Mouse (Mus musculus) liver, embryonic 13.5 days (tissue): Measurements from ENCODE around the gene Ubqln4. TPM values are rescaled to one million over a fixed set of nuclear protein-coding genes. Genes with fewer than 3 reads are reported as not detected.
A peak's percentile ranks its signal among the peaks of the same experiment; 100 is the strongest.

Source experiments
- ATAC-seq: fragments of 200-750 bp; cut with Nextera tagmentation; 2 replicates; pipeline ENCODE4 v1.8.0; 2017; ENCODE audit warnings: low read depth, mild to moderate bottlenecking, moderate number of reproducible peaks, moderate library complexity
- DNase-seq: peaks from one replicate; pipeline ENCODE4 v3.0.0; 2022
- H3K27ac ChIP-seq: fragments of 300-500 bp; sonication (generic); 2 replicates; pipeline ENCODE4 v1.5.1; 2015; ENCODE audit warnings: moderate library complexity, mild to moderate bottlenecking, inconsistent platforms
- H3K27me3 ChIP-seq: fragments of 300-500 bp; sonication (generic); 2 replicates; pipeline ENCODE4 v1.6.1; 2015; ENCODE audit warnings: mild to moderate bottlenecking, inconsistent platforms
- H3K36me3 ChIP-seq: fragments of 300-500 bp; sonication (generic); 2 replicates; pipeline ENCODE4 v1.6.1; 2015; ENCODE audit warnings: mild to moderate bottlenecking, inconsistent platforms
- H3K4me1 ChIP-seq: fragments of 300-500 bp; sonication (generic); replicated peaks from 2 replicates; pipeline ENCODE4 v1.6.1; 2015; ENCODE audit warnings: inconsistent platforms
- H3K4me2 ChIP-seq: fragments of 300-500 bp; sonication (generic); 2 replicates; pipeline ENCODE4 v1.6.1; 2015; ENCODE audit warnings: inconsistent platforms, mild to moderate bottlenecking, moderate library complexity
- H3K4me3 ChIP-seq: fragments of 300-500 bp; sonication (generic); replicated peaks from 2 replicates; pipeline ENCODE4 v1.5.1; 2015; ENCODE audit warnings: mild to moderate bottlenecking, inconsistent platforms
- H3K9ac ChIP-seq: fragments of 300-500 bp; sonication (generic); 2 replicates; pipeline ENCODE4 v1.6.1; 2015; ENCODE audit warnings: mild to moderate bottlenecking, inconsistent platforms
- H3K9me3 ChIP-seq: fragments of 300-500 bp; sonication (generic); replicated peaks from 2 replicates; pipeline ENCODE4 v1.6.1; 2016; ENCODE audit warnings: inconsistent platforms
- WGBS: fragments of 180-500 bp; shearing (Covaris S2); methylation state at CpG from one replicate; pipeline ENCODE4 v1.1.7; 2015; ENCODE audit not compliant: insufficient replicate concordance; 5-methylcytosine and 5-hydroxymethylcytosine counted together
- polyA plus RNA-seq: library from polyadenylated mRNA; unstranded; fragments of >200 nt; fragmentation: Nextera tagmentation; extraction: Ambion mirVana; gene quantifications from 2 replicates; pipeline ENCODE4 v1.2.1, GENCODE M21; 2015

The Ubqln4 gene
- polyA plus RNA-seq, 1 experiment from 2014 or later, result 20.7 TPM

DNA sequence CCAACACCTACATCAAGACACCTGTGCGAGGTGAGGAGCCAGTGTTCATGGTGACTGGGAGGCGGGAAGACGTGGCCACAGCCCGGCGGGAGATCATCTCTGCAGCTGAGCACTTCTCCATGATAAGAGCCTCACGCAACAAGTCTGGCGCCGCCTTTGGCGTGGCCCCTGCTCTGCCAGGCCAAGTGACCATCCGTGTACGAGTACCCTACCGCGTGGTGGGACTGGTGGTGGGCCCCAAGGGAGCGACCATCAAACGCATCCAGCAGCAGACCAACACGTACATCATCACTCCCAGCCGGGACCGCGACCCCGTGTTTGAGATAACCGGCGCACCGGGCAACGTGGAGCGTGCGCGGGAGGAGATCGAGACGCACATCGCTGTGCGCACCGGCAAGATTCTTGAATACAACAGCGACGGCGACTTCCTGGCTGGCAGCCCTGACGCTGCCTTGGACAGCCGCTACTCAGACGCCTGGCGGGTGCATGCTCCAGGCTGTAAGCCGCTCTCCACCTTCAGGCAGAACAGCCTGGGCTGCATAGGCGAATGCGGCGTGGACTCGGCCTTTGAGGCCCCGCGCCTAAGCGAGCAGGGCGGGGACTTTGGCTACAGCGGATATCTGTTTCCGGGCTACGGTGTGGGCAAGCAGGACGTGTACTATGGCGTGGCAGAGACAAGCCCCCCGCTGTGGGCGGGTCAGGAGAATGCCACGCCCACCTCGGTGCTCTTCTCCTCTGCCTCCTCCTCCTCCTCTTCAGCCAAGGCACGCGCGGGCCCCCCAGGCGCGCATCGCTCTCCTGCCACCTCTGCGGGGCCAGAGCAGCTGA is 17.2 kb upstream of the Ubqln4 start:
- DNase-seq, result peak; percentile 81
- ATAC-seq, result peak; percentile 84
- Histone ChIP-seq H3K4me1 (peaks cover 78% of the 10 kb centered on the region), H3K9ac (peak overlapping the region; percentile 68), H3K27me3 (peaks cover 16% of the 10 kb centered on the region), H3K9me3 (no peaks in the 10 kb centered on the region), H3K36me3 (no peaks in the 10 kb centered on the region), H3K4me3 (peak overlapping the region; percentile 61), H3K27ac (peak overlapping the region; percentile 74), H3K4me2 (peak overlapping the region; percentile 98)
- 3% methylated on average over 61 of the region's 64 CpGs for WGBS

DNA sequence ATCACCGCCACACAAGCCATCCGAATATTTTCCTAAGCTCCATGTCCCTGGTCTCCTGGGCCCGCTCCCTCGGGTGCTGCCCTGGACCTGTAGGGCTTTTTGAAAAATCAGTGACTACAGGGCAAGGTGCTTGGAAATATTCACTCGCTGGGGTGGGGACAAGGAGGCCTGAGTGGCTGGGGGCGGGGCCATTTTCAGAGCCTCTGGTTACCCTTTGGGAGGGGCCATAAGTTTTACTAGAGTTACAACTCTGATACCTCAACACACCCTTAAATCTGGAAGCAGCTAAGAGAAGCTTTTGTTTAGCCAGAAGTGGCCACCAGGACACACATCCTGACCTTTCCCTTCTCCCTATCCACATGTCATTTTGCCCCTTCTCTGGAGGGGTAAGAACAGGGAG is 16.4 kb upstream of the Ubqln4 start:
- Histone ChIP-seq H3K9me3 (no peaks in the 10 kb centered on the region), H3K9ac (peak overlapping the region; percentile 68; the same call in 1 of the 2 replicates), H3K27ac (peak overlapping the region; percentile 60; the same call in 1 of the 2 replicates), H3K27me3 (peaks cover 16% of the 10 kb centered on the region), H3K4me2 (peak overlapping the region; percentile 98), H3K36me3 (no peaks in the 10 kb centered on the region), H3K4me1 (peaks cover 71% of the 10 kb centered on the region), H3K4me3 (peak overlapping the region; percentile 61)
- ATAC-seq (no peak), DNase-seq (no peak)
- 73% methylated on average over 6 of the region's 6 CpGs for WGBS

DNA sequence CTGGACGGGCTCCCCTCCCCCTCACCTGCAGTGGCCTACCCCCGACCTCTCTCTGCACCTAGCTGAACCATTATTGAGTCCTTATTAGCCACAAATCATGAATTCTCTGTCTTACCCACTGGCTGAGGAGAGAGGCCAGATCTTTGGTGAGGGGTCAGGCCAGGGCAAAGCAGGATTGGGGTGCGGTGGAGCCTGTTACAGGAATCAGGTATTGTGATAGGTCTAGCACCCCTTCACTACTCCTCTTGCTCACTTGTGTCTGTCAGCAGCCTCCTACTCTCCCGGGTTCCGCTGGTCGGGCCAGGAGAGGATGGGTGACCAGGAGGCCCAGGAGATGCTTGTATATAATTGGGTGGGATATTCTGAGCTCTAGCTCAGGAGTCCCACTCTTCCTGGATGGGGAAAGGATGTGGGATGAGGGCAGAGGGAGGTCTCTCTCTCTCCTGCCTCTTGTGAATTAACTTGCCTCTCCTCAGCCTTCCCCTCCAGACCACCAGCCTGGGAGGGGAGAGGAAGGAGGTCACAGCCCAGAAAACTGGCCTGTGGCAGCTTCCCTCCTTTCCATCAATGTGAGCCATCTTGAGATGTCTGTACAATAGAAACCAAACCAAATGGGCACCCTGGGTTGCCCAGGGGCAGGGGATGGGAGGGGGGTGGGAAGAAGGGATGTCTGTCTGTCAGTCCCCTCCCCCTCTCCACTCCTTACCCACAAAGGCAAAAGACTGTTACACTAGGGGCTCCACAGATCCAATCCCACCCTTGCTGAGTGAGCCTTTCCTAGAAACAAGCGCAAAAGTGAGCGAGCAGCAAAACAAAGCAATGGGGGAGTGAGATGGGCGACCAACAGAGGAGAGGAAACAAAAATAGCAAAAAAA is 15.1 kb upstream of the Ubqln4 start:
- no peak for DNase-seq
- 65% methylated on average over 9 of the region's 9 CpGs for WGBS
- Histone ChIP-seq H3K36me3 (no peaks in the 10 kb centered on the region), H3K4me2 (no peak overlapping the region), H3K4me3 (no peak overlapping the region), H3K27ac (no peak overlapping the region), H3K9ac (no peak overlapping the region), H3K4me1 (peaks cover 59% of the 10 kb centered on the region), H3K9me3 (no peaks in the 10 kb centered on the region), H3K27me3 (peaks cover 4% of the 10 kb centered on the region; the same call in 1 of the 2 replicates)
- no peak for ATAC-seq

DNA sequence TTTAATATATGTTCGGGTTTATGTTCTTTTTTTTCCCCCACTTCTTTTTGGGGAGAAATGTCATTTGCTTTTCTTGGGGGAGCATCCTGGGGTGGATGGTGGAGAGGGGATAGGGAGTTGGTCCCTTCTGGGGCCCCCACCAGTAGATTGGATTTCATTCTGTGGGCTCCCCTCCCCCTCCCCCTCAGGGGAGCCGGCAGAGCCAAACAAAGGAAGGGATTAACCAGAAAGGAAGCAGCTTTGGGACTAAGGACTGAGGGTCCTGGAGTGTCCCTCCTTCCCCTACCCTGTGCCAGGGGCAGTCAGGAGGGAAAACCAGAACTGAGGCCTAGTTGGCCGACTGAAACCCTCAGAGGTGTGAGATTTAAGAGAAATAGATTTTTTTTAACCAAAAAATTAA is 14.2 kb upstream of the Ubqln4 start:
- no peak for DNase-seq
- ATAC-seq, result no peak
- Histone ChIP-seq H3K27ac (no peak overlapping the region), H3K4me2 (no peak overlapping the region), H3K36me3 (no peaks in the 10 kb centered on the region), H3K9ac (no peak overlapping the region), H3K4me3 (no peak overlapping the region), H3K9me3 (no peaks in the 10 kb centered on the region), H3K27me3 (no peaks in the 10 kb centered on the region), H3K4me1 (peaks cover 53% of the 10 kb centered on the region)
- 43% methylated on average over 3 of the region's 3 CpGs for WGBS

DNA sequence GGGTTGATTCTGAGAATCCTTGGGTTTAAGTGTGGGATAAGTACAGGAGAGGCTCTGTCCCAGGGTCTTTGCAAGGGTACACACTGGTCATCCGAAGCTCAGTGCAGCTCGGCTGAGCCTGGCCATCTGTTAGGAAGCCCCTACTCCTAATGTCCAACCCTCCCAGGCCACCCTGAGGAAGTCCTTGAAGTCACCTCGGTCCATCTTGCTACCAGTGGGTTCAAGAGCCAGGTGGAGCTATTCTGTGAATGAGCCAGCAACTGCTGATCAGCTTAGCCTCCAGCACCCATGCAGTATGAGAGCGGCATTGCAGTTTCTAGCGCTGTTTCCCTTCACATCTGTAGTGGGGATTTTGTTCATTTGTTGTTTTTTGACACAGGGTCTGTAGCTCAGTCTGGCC is 13.5 kb upstream of the Ubqln4 start:
- Histone ChIP-seq H3K4me2 (no peak overlapping the region), H3K4me1 (peaks cover 53% of the 10 kb centered on the region), H3K36me3 (no peaks in the 10 kb centered on the region), H3K27ac (no peak overlapping the region), H3K27me3 (no peaks in the 10 kb centered on the region), H3K9me3 (no peaks in the 10 kb centered on the region), H3K4me3 (no peak overlapping the region), H3K9ac (no peak overlapping the region; the same call in 1 of the 2 replicates)
- no peak for ATAC-seq
- WGBS, result 60% methylated on average over 5 of the region's 5 CpGs
- no peak for DNase-seq

DNA sequence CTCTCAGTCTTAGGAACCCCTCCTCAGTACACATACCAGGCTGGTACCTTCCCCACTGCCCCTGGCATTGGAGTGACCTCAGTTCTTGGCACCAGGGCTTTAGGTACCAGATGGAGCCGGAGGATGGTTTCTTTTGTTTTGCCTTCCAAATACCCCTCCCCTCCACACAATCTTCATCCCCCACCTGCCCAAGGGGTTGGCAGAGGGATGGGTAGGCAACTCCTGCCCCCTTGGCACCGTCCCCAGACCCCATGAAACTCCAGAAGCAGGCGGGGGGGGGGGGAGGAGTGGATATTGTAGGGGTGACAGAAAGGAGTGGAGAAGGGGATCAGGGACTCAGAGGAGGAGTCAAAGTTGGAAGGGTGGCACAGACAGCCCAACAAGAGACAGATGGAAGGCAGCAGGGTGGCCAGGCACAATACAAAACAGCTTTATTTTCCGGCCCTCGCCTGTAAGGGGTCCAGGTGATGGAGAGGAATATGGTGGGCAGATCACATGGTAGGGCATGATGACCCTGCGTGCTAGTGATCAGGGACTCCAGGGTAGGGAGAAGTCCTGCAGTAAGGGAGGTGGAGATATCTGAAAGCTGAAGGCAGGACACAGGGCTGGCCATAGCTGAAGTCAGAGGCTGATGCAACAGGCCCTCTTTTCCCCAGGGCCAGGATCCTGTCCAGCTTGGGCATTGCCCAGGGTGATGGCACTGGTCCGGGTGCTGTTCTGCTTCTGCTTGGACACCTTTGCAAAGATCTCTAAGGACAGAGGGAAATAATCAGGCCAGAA is 11.7 kb upstream of the Ubqln4 start:
- Histone ChIP-seq H3K9me3 (no peaks in the 10 kb centered on the region), H3K9ac (no peak overlapping the region), H3K27ac (no peak overlapping the region), H3K36me3 (no peaks in the 10 kb centered on the region), H3K4me1 (peaks cover 40% of the 10 kb centered on the region), H3K4me3 (no peak overlapping the region), H3K27me3 (no peaks in the 10 kb centered on the region), H3K4me2 (no peak overlapping the region)
- 69% methylated on average over 7 of the region's 7 CpGs for WGBS
- no peak for DNase-seq
- ATAC-seq, result no peak

DNA sequence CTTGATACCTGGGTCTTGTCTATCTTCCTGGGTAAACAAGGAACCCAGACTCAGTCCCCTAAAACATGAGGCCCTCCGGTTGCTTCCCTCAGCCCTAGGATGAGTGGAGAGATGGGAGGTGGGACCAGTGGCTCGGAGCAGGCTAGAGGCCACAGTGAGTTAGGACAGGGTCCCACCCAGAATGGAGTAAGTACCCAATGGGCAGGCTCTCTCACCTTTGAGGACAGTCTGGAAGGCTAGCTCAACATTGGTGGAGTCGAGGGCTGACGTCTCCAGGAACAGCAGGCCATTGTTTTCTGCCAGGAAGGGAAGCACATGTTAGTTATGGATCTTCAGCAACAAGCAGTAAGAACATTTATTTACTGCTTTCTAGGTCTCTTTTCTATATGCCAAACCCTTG is 11.1 kb upstream of the Ubqln4 start:
- H3K9ac ChIP-seq, result no peak overlapping the region
- H3K36me3 ChIP-seq, result no peaks in the 10 kb centered on the region
- H3K4me3 ChIP-seq, result no peak overlapping the region
- 76% methylated on average over 4 of the region's 4 CpGs for WGBS
- peaks cover 38% of the 10 kb centered on the region for H3K4me1 ChIP-seq
- no peaks in the 10 kb centered on the region for H3K9me3 ChIP-seq
- no peak overlapping the region for H3K27ac ChIP-seq
- DNase-seq (no peak), ATAC-seq (no peak)
- no peak overlapping the region for H3K4me2 ChIP-seq
- H3K27me3 ChIP-seq, result no peaks in the 10 kb centered on the region

DNA sequence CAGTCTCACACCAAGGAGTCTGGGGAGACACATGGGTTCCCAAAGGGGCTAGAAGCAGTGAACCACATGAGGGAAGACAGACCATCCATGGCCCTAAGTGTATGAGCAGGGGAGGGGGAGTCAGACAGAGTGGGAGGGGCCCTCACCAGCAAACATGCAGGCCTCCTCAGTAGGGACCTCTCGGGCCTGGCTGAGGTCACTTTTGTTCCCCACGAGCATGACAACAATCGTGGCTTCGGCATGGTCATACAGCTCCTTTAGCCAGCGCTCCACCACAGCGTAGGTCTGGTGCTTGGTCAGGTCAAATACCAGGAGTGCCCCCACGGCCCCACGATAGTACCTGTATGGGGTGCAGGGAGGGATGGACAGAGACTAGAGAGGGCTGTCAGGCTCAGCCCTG is 10.4 kb upstream of the Ubqln4 start:
- no peak overlapping the region for H3K4me3 ChIP-seq
- ATAC-seq, result no peak
- no peak overlapping the region for H3K4me2 ChIP-seq
- no peak for DNase-seq
- H3K27me3 ChIP-seq, result no peaks in the 10 kb centered on the region
- H3K9ac ChIP-seq, result no peak overlapping the region
- H3K4me1 ChIP-seq, result peaks cover 36% of the 10 kb centered on the region
- no peaks in the 10 kb centered on the region for H3K9me3 ChIP-seq
- whole genome bisulfite sequencing, result 84% methylated on average over 8 of the region's 8 CpGs
- no peaks in the 10 kb centered on the region for H3K36me3 ChIP-seq
- H3K27ac ChIP-seq, result no peak overlapping the region

DNA sequence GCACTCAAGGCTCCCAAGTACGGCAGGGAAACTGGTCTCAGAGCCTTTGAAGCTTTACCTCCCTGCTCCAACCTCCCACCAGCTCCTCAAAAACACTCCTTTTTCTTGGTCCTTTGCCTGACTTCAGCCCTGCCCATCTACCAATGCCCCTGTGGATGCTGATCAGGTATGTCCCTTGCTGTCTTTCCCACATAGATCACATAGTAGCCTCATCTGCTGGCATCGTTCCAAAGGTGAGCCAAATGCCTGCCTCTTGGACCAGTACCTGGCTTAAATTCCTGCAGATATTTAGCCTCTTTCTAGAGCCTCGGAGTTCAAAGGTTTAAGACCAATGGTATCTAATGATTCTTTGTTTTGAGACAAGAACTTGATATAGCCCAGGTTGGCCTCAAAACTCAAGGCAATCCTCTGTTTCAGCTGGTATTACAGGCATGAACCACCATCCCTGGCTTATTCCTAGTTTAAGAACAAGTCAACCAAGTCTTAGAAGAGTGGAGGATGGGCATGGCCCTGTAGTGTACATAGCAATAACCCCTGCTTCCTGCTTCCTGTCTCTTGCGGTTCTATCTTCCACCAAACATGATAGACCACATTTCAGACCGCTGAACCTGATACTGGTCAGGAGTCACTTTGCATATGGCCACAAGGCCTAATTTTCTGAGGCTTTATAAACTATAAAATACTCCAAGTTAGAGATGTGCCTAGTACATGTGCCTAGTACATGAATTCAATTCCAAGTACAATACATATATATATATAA is 9.7 kb upstream of the Ubqln4 start:
- Histone ChIP-seq H3K36me3 (no peaks in the 10 kb centered on the region), H3K4me2 (no peak overlapping the region), H3K9ac (no peak overlapping the region), H3K9me3 (no peaks in the 10 kb centered on the region), H3K4me1 (peaks cover 34% of the 10 kb centered on the region), H3K27ac (no peak overlapping the region), H3K4me3 (no peak overlapping the region), H3K27me3 (no peaks in the 10 kb centered on the region)
- ATAC-seq (no peak), DNase-seq (no peak)
- WGBS, result 37% methylated on average over 5 of the region's 5 CpGs

DNA sequence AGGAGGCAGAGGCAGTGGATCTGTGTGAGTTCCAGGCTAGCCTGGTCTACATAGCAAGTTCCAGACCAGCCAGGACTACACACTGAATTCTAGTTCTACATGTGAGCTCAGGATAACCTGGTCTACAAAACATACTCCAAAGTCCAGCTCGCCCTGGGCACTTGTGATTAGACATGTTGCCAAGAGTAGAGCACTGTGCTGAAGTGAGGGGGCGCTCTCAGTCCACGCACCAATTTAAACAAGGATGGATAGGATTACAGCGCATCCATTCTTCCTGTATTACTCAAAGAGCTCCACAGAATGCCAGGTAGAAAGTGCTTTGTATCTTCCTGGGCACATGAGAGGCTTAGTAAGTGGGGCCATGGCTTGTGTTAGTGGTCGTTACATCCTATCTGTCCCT is 9.0 kb upstream of the Ubqln4 start:
- Histone ChIP-seq H3K4me3 (no peak overlapping the region), H3K4me1 (peaks cover 31% of the 10 kb centered on the region), H3K4me2 (no peak overlapping the region), H3K27me3 (no peaks in the 10 kb centered on the region), H3K9me3 (no peaks in the 10 kb centered on the region), H3K27ac (no peak overlapping the region), H3K36me3 (no peaks in the 10 kb centered on the region), H3K9ac (no peak overlapping the region)
- DNase-seq, result peak; percentile 20
- WGBS, result 35% methylated on average over 5 of the region's 5 CpGs
- ATAC-seq, result no peak
